Mouse (Mus musculus): ENCODE data around the gene Cltb.
A peak's percentile ranks its signal among the peaks of the same experiment; 100 is the strongest.

Gene Cltb

DNA sequence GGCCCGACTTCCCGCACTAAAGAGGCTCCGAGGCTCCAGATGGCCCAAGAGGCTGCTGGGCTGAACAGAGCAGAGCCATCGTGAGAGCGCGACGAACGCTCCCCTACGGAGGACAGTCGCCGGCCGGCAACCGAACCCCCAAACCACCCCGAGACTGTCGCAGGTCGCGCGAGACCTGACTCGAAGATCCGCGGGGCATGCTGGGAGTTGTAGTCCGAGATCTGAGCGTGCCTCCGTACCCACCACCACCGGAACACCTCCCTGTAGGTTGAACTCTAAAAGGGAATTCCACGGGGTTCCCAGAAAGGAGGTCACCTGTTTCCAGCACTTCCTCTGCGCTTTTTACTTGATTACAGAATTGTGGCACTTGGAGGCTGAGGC, 46.0 kb downstream of the Cltb start, which contains the start of gene 4833439L19Rik:
4833439L19Rik (minus strand) TSS at position 235 of the 381 bp plus-strand sequence.
- peak; percentile 81 for DNase-seq (ENCODE audit: extremely low read depth, insufficient read length, low spot score)

DNA sequence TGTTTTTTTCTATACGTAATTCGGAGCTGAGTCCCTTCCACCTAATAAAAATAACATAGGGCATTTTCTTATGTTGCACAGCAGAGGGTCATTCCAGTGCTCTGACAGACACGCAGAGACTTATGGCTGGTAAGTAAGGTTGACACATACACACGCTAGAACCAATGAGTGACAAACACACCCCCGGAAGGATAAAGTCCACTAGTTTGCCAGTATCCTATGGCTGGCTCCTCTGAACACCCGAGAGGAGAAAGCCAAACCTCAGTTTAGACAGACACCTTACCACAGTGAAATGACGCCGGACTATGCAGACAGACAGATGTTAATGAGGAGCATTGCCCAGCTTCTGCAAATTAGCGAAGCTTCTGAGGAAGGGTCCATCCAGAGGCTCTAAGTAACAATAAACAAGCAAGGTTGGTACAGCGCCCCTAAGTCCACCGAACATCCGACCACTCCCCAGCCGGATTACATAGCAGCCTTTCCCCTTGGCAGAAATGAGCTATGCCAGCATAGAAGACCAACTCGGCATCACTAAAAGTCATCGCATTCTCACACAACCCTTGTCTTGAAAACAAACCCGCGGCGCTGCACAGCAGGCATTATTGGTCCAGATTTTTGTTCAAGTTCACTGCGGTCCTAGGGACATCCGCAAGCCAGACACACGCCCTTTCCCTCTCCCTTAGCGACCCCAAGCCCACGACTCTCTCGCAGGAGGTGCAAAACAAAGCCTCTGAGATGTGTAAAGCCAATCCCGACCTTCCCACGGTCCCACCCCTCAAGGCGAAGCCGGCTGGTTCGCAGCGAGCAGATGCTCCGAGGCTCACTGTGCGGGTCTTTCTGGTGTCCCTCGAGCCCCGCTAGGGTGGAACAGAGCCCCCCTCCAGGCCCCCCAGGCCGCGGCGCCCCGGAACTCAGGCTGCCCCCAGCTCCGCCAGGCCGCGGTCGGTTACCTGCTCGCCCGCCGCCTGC, 46.6 kb downstream of the Cltb start:
- DNase-seq (ENCODE audit: extremely low read depth, insufficient read length, low spot score), result no peak

DNA sequence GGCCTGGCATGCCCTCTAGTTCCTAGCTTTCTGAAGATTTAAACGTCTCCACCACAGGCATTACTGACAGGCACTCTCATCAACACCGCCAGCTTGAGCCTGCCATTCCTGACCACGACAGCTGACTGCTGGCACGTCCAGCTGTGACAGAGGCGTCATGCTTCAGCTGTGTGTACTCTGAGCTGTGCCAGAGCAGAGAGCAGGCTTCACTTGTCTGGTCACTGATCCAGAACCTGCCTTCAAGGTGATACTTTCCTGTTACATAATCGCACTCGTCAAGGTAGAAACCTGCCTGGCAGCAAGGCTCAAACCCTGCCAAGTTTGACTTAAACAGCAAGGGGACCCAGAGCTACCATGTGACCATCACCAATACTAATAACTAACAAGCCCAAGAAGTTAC, 48.6 kb downstream of the Cltb start:
- no peak for DNase-seq (ENCODE audit: extremely low read depth, insufficient read length, low spot score)

DNA sequence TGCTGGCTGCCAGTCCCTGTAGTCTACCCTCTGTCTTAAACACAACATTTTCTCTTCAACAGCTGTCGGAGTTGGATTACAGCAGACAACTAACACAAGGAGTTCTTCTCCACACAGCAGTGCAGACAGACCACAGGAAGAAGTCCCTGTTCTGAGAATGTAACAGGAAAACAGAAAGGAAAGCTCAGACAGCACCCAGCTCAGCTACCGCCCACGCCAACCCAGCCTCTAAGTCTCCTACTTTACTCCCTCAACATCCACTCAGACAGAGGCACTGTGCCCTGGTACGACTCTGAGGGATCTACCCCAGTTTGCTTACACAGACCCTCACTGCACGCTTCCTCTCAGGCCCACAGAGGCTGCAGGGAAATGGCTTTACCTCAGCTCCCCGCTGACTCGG, 50.5 kb downstream of the Cltb start:
- no peak for DNase-seq (ENCODE audit: extremely low read depth, insufficient read length, low spot score)

DNA sequence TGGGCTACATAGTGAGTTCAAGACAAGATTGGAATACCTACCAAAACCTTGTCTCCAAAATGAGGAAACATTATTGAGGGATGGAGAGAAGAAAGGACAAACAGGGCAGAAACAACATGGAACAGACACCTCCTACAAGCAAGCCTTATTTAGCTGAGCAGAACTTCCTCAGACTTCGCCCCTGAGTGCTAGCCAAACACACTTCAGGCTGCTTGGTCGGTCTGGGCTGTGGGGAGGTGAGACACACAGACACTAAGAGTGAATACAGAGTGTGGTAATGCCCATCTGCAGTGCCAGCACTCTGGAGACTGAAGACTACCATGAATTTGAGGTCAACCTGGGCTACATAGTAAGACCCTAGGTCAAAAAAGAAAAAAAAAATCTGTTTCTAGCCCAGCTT, 51.5 kb downstream of the Cltb start:
- DNase-seq (ENCODE audit: extremely low read depth, insufficient read length, low spot score), result no peak

DNA sequence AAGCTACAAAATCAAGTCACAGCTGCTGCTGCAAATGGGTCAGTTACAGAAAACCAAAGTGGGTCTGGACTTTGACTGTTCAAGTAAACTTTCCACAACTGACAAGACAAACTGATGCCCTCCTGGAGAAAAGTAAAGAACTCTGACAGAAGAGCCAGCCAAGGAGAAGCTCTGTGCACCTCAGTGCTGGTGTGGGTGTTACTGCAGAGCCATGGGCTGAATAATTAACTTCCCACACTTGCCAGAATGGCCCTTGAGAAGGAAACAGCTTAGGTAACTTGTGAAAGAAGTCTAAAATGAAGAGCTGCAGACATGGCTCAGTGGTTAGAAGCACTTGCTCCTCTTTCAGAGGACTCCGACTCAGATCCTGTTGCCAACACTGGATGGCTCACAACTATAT, 53.5 kb downstream of the Cltb start:
- DNase-seq (ENCODE audit: extremely low read depth, insufficient read length, low spot score), result no peak

DNA sequence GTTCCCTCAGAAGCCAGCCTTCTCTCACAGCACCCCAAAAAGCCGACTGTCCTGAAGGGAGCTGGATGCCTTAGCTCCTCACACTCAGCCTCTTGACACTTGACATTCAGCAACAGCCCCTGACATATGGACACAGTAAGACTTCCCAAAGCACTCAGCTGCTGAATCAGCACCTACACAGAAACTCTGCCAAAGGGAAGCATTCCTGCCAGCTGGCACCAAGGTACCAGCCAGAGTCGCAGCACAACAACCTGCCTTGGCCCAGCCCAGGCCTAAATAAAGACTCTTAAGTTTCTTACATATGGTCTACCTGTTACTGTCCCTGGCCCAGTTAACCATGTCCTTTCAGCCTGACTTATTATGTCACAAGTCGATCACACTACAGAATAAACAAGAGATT, 54.3 kb downstream of the Cltb start:
- no peak for DNase-seq (ENCODE audit: extremely low read depth, insufficient read length, low spot score)

DNA sequence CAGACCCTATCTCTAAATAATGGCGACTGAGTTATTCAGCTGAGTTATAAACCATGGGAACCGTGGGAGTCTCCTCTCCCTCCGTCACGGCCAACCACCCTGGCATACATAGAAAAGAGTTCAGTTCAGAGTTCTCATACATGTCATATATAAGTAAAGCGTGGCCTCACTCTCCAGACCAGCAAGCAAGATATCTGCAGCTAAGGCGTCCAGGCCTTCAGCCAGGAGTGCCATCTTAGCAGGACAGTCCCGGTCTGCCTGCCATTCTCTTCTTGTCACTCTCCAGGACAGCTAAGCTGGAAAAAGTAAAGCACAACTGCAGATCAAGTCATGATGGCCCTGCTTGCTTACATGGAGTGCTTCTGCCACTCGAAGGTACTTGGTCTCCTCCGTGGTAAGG, 55.0 kb downstream of the Cltb start:
- DNase-seq (ENCODE audit: extremely low read depth, insufficient read length, low spot score), result no peak

DNA sequence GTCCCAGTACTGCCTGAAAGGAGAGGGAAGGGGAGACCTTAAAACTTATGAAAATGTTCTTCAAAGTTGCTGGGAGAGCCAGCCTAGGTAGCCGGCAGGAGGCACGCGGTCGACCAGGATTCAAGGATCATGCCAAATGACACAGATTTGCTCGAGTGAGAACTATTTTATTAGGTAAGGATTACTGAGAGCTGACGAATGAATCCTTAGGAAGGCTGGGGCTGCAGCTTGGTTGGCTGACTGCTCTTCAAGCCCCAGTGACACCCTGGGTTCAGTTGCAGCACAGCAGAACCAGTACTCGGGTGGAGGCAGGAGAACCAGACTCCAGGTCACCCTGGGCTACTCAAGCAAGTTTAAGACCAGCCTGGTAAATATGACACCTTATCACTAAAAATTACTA, 63.1 kb downstream of the Cltb start:
- DNase-seq (ENCODE audit: extremely low read depth, insufficient read length, low spot score), result no peak
